Mouse (Mus musculus): Measurements from ENCODE around the gene Mpzl2. TPM values are rescaled to one million over a fixed set of nuclear protein-coding genes. Genes with fewer than 3 reads are reported as not detected.
"Not testable (repeated sequence)": the region's sequence is repeated elsewhere in the genome, so short reads cannot be mapped to it uniquely, and the experiment has no call there.

Mpzl2 gene
- total and polyA plus RNA-seq, 2 experiments from 2014 or later = 2.0 to 4.6 TPM

DNA sequence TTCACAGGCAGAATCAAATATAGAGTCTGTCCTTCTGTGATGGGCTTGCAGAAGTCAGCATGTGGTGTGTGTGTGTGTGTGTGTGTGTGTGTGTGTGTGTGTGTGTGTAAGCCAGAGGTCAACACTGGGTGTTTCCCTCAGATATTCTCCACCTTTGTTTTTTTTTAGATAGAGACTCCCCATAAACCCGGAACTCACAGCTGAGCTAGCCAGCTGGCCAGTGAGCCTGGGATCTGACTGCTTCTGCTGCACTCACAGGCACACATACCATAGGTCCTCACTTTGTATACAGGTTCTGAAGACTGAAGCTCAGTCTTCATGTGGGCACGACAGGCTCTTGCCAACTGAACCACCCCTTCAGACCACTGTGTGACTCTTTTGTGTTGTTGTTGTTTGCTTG is 7.3 kb upstream of the Mpzl2 start:
- 69% methylated on average over 2 of the region's 2 CpGs for WGBS
- no peaks in the 10 kb centered on the region for H3K36me3 ChIP-seq (ENCODE audit: insufficient read depth)
- no peak overlapping the region for H3K4me3 ChIP-seq (ENCODE audit: low read depth, low read length)
- H3K4me2 ChIP-seq (ENCODE audit: low read depth) = no peak overlapping the region
- no peak for DNase-seq
- no peaks in the 10 kb centered on the region for H3K27me3 ChIP-seq (ENCODE audit: insufficient read depth, low read length)
- no peak overlapping the region for H3K27ac ChIP-seq (ENCODE audit: low read depth, low read length)
- no peak overlapping the region for H3K9ac ChIP-seq
- ATAC-seq = no peak
- no peaks in the 10 kb centered on the region for H3K4me1 ChIP-seq (ENCODE audit: insufficient read depth)
- TF ChIP-seq CTCF (IDR thresholded peaks at IDR 0.05; ENCODE audit: low read depth) = no peak
- H3K9me3 ChIP-seq (ENCODE audit: low read length) = no peaks in the 10 kb centered on the region

GRCm38 (mm10) chr9:45034526-45034925 is 5.1 kb upstream of the Mpzl2 start:
- Histone ChIP-seq H3K4me3 (ENCODE audit: low read depth, low read length) (no peak overlapping the region), H3K4me1 (ENCODE audit: insufficient read depth) (no peaks in the 10 kb centered on the region), H3K4me2 (ENCODE audit: low read depth) (no peak overlapping the region), H3K27me3 (ENCODE audit: insufficient read depth, low read length) (peaks cover 7% of the 10 kb centered on the region), H3K27ac (ENCODE audit: low read depth, low read length) (no peak overlapping the region), H3K9ac (no peak overlapping the region), H3K36me3 (ENCODE audit: insufficient read depth) (no peaks in the 10 kb centered on the region), H3K9me3 (ENCODE audit: low read length) (no peaks in the 10 kb centered on the region)
- ATAC-seq (no peak), DNase-seq (no peak)
- no peak for TF ChIP-seq CTCF (IDR thresholded peaks at IDR 0.05; ENCODE audit: low read depth)
- WGBS = 77% methylated on average over 3 of the region's 3 CpGs

DNA sequence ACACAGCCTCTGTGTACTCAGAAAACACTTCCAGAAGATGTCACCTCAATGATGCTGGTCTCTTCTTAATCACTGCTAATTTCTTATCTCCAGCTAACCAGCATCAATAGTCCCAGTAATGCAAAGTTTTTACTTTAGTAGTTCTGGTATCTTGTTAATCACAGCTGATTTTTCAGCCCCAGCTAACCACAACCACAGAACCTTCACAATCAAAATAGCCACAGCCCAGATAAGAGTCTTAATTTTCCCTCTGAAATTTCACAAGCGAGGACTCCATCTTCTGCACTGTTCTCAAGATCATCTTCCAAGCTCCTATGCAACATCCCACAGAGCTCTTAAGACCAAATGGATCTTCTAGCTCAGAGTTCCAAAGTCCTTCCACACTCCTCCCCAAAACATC is 1.8 kb upstream of the Mpzl2 start:
- not testable (repeated sequence) for H3K9me3 ChIP-seq (ENCODE audit: low read length); ATAC-seq; H3K4me2 ChIP-seq (ENCODE audit: low read depth); H3K9ac ChIP-seq; H3K36me3 ChIP-seq (ENCODE audit: insufficient read depth); H3K4me3 ChIP-seq (ENCODE audit: low read depth, low read length); H3K27ac ChIP-seq (ENCODE audit: low read depth, low read length); H3K4me1 ChIP-seq (ENCODE audit: insufficient read depth); DNase-seq
- whole genome bisulfite sequencing = 84% methylated on average over 1 of the region's 1 CpGs
- peaks cover 38% of the 10 kb centered on the region for H3K27me3 ChIP-seq (ENCODE audit: insufficient read depth, low read length)

DNA sequence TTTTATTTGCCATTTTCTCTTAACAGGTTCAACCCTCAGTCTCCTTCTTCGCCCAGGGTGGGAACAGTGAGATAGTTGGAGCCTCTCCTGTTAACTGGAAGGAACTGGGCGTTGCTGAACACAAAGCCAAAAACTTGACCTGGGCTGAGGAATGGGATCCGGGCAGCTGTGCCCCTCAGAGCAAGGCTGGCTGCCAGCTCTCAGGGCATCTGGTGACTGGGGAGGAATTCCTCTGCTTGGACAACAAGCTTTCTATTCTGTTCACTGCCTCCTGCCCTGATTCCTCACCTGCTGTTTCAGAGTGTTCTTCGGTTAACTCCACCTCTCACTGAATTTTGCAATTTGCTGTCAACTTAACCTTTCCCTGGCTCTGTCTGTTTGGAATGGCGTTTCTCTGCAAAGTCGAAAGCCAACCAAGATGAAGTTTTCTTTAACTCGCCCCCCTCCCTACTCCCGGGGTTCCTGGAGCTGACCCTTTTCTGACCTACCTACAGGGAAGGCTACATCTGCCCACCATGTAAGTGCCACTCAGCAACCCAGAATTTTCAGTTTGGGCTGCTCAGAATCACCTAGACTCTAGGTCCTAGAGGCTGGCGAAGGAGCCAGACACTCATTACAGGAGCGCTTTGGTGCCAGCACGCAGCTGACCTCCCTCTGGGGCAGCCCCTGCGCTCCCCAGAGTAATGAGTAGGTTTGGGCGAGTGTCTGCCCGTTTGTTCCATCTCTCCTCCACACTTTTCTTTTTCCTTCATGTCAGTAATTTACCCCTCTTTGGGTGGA is 657 bp downstream of the Mpzl2 start:
- Histone ChIP-seq H3K27me3 (ENCODE audit: insufficient read depth, low read length) (peaks cover 50% of the 10 kb centered on the region), H3K4me3 (ENCODE audit: low read depth, low read length) (no peak overlapping the region), H3K36me3 (ENCODE audit: insufficient read depth) (no peaks in the 10 kb centered on the region), H3K4me2 (ENCODE audit: low read depth) (no peak overlapping the region), H3K4me1 (ENCODE audit: insufficient read depth) (no peaks in the 10 kb centered on the region), H3K27ac (ENCODE audit: low read depth, low read length) (no peak overlapping the region), H3K9me3 (ENCODE audit: low read length) (no peaks in the 10 kb centered on the region), H3K9ac (no peak overlapping the region)
- no peak for TF ChIP-seq CTCF (IDR thresholded peaks at IDR 0.05; ENCODE audit: low read depth)
- 14% methylated on average over 14 of the region's 14 CpGs for WGBS
- ATAC-seq = no peak
- DNase-seq = no peak

DNA sequence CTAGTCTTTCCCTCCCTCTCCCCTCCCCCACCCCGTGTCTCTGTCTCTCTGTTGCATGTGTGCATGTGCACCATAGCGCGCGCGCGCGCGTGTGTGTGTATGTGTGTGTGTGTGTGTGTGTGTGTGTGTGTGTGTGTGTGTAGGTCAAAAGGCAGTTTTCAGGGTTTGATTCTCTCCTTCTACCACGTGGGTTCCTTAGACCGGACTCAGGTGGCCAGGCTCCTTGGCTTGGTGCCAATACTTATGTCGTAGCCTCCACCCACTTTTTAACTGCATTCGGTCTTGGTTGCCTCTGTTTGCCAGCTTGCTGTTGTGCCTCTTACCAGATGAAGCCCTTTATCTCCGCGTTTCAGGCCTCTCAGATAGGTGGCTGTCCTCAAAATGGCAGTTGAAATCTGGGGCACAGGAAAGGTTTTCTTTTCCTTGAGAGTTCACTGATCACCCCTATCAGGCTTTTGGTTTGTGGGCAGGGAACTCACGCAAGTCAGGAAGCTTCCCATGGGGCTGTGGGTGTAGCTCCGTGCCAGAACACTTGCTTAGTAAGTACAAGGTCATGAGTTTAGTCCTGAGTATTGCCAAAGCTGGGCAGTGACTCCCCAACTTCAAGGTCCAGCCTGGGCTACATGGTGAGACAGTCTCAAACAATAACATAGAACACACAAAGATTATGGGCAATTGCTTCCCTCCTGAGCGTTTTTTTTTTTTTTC is 1.7 kb downstream of the Mpzl2 start:
- DNase-seq (no peak), ATAC-seq (no peak)
- no peak for TF ChIP-seq CTCF (IDR thresholded peaks at IDR 0.05; ENCODE audit: low read depth)
- peaks cover 50% of the 10 kb centered on the region for H3K27me3 ChIP-seq (ENCODE audit: insufficient read depth, low read length)
- H3K9ac ChIP-seq = no peak overlapping the region
- no peak overlapping the region; the same call in 1 of the 2 replicates for H3K4me3 ChIP-seq (ENCODE audit: low read depth, low read length)
- no peak overlapping the region for H3K27ac ChIP-seq (ENCODE audit: low read depth, low read length)
- no peaks in the 10 kb centered on the region for H3K36me3 ChIP-seq (ENCODE audit: insufficient read depth)
- no peak overlapping the region for H3K4me2 ChIP-seq (ENCODE audit: low read depth)
- H3K9me3 ChIP-seq (ENCODE audit: low read length) = no peaks in the 10 kb centered on the region
- no peaks in the 10 kb centered on the region for H3K4me1 ChIP-seq (ENCODE audit: insufficient read depth)
- WGBS = 34% methylated on average over 17 of the region's 17 CpGs

DNA sequence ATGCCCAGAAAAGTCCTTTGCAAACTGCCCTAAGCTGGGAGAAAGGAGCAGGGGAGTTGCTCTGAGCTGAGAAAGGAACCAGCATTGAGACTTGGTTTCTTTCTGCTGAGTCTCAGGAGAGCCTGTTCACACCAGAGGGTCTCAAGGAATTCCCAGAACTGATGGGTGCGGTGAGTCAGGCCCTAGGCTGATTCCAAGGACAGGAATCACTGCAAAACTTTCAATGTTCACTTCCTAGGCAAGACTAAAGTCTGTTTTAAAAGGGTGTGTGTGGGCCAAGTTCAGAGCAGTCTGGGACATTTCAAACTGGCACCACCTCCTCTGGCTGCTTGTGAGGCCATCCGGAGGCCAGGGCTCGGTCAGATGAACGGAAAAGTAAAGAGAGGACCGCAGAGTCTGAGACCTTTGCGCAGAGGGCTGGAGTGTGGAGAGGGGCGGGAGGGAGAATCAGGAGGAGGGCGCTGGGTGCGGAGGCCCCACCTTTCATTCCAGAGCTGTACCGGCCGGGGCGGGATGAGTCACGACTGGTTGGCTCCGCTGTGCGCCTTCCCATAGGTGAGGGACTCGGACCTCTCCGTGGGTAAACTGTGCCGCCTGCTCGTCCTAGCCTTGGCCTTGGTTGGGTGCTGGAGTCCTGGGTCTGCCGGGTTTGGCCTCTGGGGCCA is 2.6 kb downstream of the Mpzl2 start:
- H3K9ac ChIP-seq = no peak overlapping the region
- 4% methylated on average over 20 of the region's 20 CpGs for WGBS
- no peak overlapping the region for H3K4me3 ChIP-seq (ENCODE audit: low read depth, low read length)
- peaks cover 50% of the 10 kb centered on the region for H3K27me3 ChIP-seq (ENCODE audit: insufficient read depth, low read length)
- no peak overlapping the region for H3K4me2 ChIP-seq (ENCODE audit: low read depth)
- H3K4me1 ChIP-seq (ENCODE audit: insufficient read depth) = no peaks in the 10 kb centered on the region
- no peak for TF ChIP-seq CTCF (IDR thresholded peaks at IDR 0.05; ENCODE audit: low read depth)
- no peak overlapping the region for H3K27ac ChIP-seq (ENCODE audit: low read depth, low read length)
- ATAC-seq (no peak), DNase-seq (no peak)
- H3K9me3 ChIP-seq (ENCODE audit: low read length) = no peaks in the 10 kb centered on the region
- no peaks in the 10 kb centered on the region for H3K36me3 ChIP-seq (ENCODE audit: insufficient read depth)

DNA sequence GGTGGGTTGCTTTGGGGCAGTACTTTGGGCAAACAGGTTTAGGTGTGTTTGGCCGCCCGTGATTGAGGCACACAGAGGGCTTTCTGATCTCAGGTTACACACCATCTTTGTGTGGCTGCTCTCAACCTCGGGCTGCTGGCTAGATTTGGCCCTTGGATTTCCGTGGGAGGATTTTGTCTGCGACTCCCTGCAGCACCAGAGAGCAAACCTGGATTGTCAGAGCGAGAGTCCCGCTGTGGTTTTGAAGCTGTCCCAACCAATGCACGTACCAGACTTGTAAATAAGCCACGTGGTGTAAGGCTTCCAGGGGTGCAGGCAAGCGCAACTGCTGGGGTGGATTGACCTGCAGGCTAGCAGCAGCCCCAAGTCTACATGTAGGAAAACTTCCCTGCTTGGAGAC is 3.3 kb downstream of the Mpzl2 start:
- Histone ChIP-seq H3K9ac (no peak overlapping the region), H3K9me3 (ENCODE audit: low read length) (no peaks in the 10 kb centered on the region), H3K27ac (ENCODE audit: low read depth, low read length) (no peak overlapping the region), H3K36me3 (ENCODE audit: insufficient read depth) (no peaks in the 10 kb centered on the region), H3K4me1 (ENCODE audit: insufficient read depth) (no peaks in the 10 kb centered on the region), H3K27me3 (ENCODE audit: insufficient read depth, low read length) (peaks cover 50% of the 10 kb centered on the region), H3K4me3 (ENCODE audit: low read depth, low read length) (no peak overlapping the region), H3K4me2 (ENCODE audit: low read depth) (no peak overlapping the region)
- no peak for DNase-seq
- no peak for TF ChIP-seq CTCF (IDR thresholded peaks at IDR 0.05; ENCODE audit: low read depth)
- ATAC-seq = no peak
- under 1% methylated on average over 10 of the region's 10 CpGs for WGBS
